Mouse (Mus musculus): Measurements from ENCODE around the gene Ncdn. TPM values are rescaled to one million over a fixed set of nuclear protein-coding genes. Genes with fewer than 3 reads are reported as not detected.

Ncdn gene
- total and polyA plus RNA-seq, 3 experiments = 10.3 to 89.1 (median 16.9) TPM

DNA sequence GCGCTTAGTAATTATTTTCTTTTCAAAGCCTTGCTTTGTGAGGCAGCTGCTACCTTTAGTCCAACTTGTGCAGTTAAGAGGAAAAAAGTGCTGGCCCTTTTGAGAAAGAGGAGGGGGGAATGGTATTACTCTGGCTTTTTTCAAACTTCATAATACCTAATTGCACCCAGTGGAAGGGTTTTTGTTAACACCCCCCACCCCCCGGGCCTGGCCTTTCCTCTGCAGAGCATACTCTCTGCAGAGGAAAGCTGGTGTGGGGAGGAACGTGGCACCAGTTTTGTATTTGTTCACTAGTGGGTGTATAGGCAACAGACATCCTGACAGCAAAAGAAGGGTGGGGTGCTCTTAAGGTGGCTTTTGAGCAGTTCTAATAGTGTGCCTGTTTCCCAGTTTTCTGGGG lies 28.6 kb upstream of the Ncdn start:
- peaks cover 34% of the 10 kb centered on the region for H3K36me3 ChIP-seq (replicated peaks)
- no peaks in the 10 kb centered on the region for H3K9me3 ChIP-seq (replicated peaks)
- H3K4me1 ChIP-seq (ENCODE audit: insufficient read depth, low read depth, low read length) = no peaks in the 10 kb centered on the region
- ATAC-seq (ENCODE audit: extremely low read depth, insufficient number of reproducible peaks, low FRiP score, poor library complexity, severe bottlenecking) = no peak
- TF ChIP-seq CTCF (IDR thresholded peaks at IDR 0.05; ENCODE audit: low read depth, low read length) (no peak), TAL1 (conservative IDR thresholded peaks at IDR 0.05; ENCODE audit: low read depth, low read length) (no peak), GATA1 (IDR thresholded peaks at IDR 0.05; ENCODE audit: borderline replicate concordance, low read length) (no peak), GATA2 (IDR thresholded peaks at IDR 0.05; ENCODE audit: borderline replicate concordance, low read depth, low read length) (no peak), POLR2AphosphoS5 (IDR thresholded peaks at IDR 0.05; ENCODE audit: insufficient replicate concordance, low read depth, low read length) (no peak)
- H3K4me3 ChIP-seq (ENCODE audit: low read depth, low read length) = no peak overlapping the region
- H3K27me3 ChIP-seq (ENCODE audit: insufficient read depth, low read length) = no peaks in the 10 kb centered on the region
- DNase-seq (ENCODE audit: low spot score) = no peak

DNA sequence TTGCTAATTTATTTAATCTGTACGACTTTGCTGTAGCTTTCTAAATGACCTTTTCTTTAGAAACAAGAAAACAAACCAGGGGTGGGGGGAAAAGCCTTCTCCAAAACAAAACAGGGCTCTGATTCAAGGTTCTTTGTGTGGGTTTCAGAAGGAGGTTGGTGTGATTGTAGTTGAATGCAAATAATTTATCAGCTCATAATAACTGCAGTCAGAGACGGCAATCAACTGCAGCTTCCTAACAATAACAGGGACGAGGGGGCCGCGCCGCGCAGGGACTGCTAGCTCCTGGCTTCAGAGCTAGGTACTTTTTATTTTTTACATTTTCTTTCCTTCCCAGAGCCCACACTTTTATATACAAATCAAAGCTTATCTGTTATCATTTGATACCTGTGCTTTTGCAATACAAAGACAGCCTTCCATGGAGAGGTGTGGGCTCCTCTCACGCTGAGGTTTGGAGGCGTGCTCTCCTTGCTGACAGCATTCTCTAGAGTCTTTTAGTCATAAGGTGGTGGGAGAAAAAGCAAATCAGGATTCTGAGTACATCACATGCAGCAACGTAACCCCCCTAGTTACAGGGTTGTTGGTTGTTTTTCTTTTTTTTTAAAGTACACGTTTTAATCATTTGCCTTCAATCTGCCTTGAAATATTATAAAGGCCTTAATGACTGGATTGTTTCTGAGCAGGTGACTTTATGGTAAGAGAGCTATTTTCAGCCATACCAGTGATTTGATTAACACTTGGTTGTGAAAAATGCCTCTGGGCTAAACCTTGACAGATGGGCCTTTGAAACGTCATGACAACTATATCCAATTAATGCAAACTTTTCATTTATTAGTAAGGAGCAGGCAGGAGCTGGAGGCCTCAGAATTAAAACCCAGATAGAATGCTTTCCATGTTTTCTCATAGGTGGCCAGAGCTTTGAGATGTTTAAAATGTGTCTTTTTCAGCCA lies 26.9 kb upstream of the Ncdn start:
- H3K27me3 ChIP-seq (ENCODE audit: insufficient read depth, low read length) = no peaks in the 10 kb centered on the region
- H3K4me1 ChIP-seq (ENCODE audit: insufficient read depth, low read depth, low read length) = no peaks in the 10 kb centered on the region
- no peak for DNase-seq (ENCODE audit: low spot score)
- no peak overlapping the region for H3K4me3 ChIP-seq (ENCODE audit: low read depth, low read length)
- H3K9me3 ChIP-seq (replicated peaks) = no peaks in the 10 kb centered on the region
- H3K36me3 ChIP-seq (replicated peaks) = peaks cover 44% of the 10 kb centered on the region
- TF ChIP-seq TAL1 (conservative IDR thresholded peaks at IDR 0.05; ENCODE audit: low read depth, low read length) (no peak), POLR2AphosphoS5 (IDR thresholded peaks at IDR 0.05; ENCODE audit: insufficient replicate concordance, low read depth, low read length) (no peak), GATA2 (IDR thresholded peaks at IDR 0.05; ENCODE audit: borderline replicate concordance, low read depth, low read length) (no peak), GATA1 (IDR thresholded peaks at IDR 0.05; ENCODE audit: borderline replicate concordance, low read length) (no peak), CTCF (IDR thresholded peaks at IDR 0.05; ENCODE audit: low read depth, low read length) (no peak)
- no peak for ATAC-seq (ENCODE audit: extremely low read depth, insufficient number of reproducible peaks, low FRiP score, poor library complexity, severe bottlenecking)

- Histone ChIP-seq H3K36me3 (replicated peaks) (peaks cover 45% of the 10 kb centered on the region), H3K4me1 (ENCODE audit: insufficient read depth, low read depth, low read length) (peaks cover 5% of the 10 kb centered on the region; the same call in 1 of the 2 replicates), H3K4me3 (ENCODE audit: low read depth, low read length) (no peak overlapping the region), H3K9me3 (replicated peaks) (no peaks in the 10 kb centered on the region), H3K27me3 (ENCODE audit: insufficient read depth, low read length) (no peaks in the 10 kb centered on the region)
- ATAC-seq (ENCODE audit: extremely low read depth, insufficient number of reproducible peaks, low FRiP score, poor library complexity, severe bottlenecking) (no peak), DNase-seq (ENCODE audit: low spot score) (no peak)
- TF ChIP-seq TAL1 (conservative IDR thresholded peaks at IDR 0.05; ENCODE audit: low read depth, low read length) = no peak
Measured at GRCm38 (mm10) chr4:126779148-126779581, 25.9 kb upstream of the Ncdn start.

GRCm38 (mm10) chr4:126775182-126775581 lies 21.9 kb upstream of the Ncdn start:
- DNase-seq (ENCODE audit: low spot score) (no peak), ATAC-seq (ENCODE audit: extremely low read depth, insufficient number of reproducible peaks, low FRiP score, poor library complexity, severe bottlenecking) (no peak)
- TF ChIP-seq TAL1 (conservative IDR thresholded peaks at IDR 0.05; ENCODE audit: low read depth, low read length) (no peak), GATA2 (IDR thresholded peaks at IDR 0.05; ENCODE audit: borderline replicate concordance, low read depth, low read length) (no peak), POLR2AphosphoS5 (IDR thresholded peaks at IDR 0.05; ENCODE audit: insufficient replicate concordance, low read depth, low read length) (no peak), CTCF (IDR thresholded peaks at IDR 0.05; ENCODE audit: low read depth, low read length) (no peak), GATA1 (IDR thresholded peaks at IDR 0.05; ENCODE audit: borderline replicate concordance, low read length) (no peak)
- Histone ChIP-seq H3K9me3 (replicated peaks) (no peaks in the 10 kb centered on the region), H3K36me3 (replicated peaks) (peaks cover 38% of the 10 kb centered on the region), H3K4me1 (ENCODE audit: insufficient read depth, low read depth, low read length) (peaks cover 16% of the 10 kb centered on the region), H3K27me3 (ENCODE audit: insufficient read depth, low read length) (no peaks in the 10 kb centered on the region), H3K4me3 (ENCODE audit: low read depth, low read length) (no peak overlapping the region)

DNA sequence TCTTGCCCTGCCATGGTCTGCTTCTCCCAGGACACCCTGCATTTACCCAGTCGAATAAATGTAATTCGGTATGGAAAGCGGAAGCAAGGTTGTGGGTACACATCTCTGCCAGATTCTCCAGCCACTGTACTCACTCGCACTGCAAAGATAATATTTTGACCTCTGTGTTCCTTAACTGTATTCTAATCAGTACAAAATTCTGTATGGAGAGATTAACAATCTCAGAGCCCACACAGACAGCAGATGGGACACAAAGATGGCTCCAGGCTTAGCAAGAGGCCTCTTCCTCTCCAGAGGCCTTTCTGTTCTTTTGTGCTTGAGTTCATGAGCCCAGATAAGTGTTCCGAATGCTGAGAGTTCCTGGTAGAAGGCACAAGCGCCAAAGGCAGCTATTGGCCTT lies 20.6 kb upstream of the Ncdn start:
- Histone ChIP-seq H3K9me3 (replicated peaks) (no peaks in the 10 kb centered on the region), H3K27me3 (ENCODE audit: insufficient read depth, low read length) (no peaks in the 10 kb centered on the region), H3K36me3 (replicated peaks) (peaks cover 49% of the 10 kb centered on the region), H3K4me3 (ENCODE audit: low read depth, low read length) (no peak overlapping the region), H3K4me1 (ENCODE audit: insufficient read depth, low read depth, low read length) (peaks cover 23% of the 10 kb centered on the region)
- no peak for TF ChIP-seq CTCF (IDR thresholded peaks at IDR 0.05; ENCODE audit: low read depth, low read length)
- TF ChIP-seq TAL1 (conservative IDR thresholded peaks at IDR 0.05; ENCODE audit: low read depth, low read length) = no peak
- TF ChIP-seq POLR2AphosphoS5 (IDR thresholded peaks at IDR 0.05; ENCODE audit: insufficient replicate concordance, low read depth, low read length) = no peak
- no peak for TF ChIP-seq GATA2 (IDR thresholded peaks at IDR 0.05; ENCODE audit: borderline replicate concordance, low read depth, low read length)
- no peak for TF ChIP-seq GATA1 (IDR thresholded peaks at IDR 0.05; ENCODE audit: borderline replicate concordance, low read length)
- DNase-seq (ENCODE audit: low spot score) = no peak
- no peak for ATAC-seq (ENCODE audit: extremely low read depth, insufficient number of reproducible peaks, low FRiP score, poor library complexity, severe bottlenecking)

DNA sequence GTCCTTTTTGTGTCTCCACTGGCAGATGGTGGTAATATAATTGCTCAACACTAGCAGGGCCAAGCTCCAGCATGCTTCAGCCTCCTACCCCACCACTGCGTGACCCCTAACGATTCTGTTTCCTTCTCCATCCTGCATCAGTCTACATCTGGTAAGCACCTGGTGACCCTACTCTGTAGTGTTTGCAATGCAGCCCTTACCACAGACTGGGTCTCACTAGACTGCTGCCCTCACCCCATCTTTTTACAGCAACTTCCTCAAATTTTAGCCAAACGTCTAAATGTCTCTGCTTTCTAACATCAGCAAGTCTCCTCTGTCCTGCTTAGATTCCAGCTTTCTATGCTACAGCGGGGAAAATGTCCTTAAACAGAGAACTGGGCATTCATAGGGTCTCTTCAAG lies 17.6 kb upstream of the Ncdn start:
- ATAC-seq (ENCODE audit: extremely low read depth, insufficient number of reproducible peaks, low FRiP score, poor library complexity, severe bottlenecking) (no peak), DNase-seq (ENCODE audit: low spot score) (no peak)
- Histone ChIP-seq H3K4me3 (ENCODE audit: low read depth, low read length) (no peak overlapping the region), H3K36me3 (replicated peaks) (peaks cover 38% of the 10 kb centered on the region), H3K27me3 (ENCODE audit: insufficient read depth, low read length) (no peaks in the 10 kb centered on the region), H3K4me1 (ENCODE audit: insufficient read depth, low read depth, low read length) (peaks cover 23% of the 10 kb centered on the region), H3K9me3 (replicated peaks) (no peaks in the 10 kb centered on the region)
- TF ChIP-seq GATA1 (IDR thresholded peaks at IDR 0.05; ENCODE audit: borderline replicate concordance, low read length) (no peak), POLR2AphosphoS5 (IDR thresholded peaks at IDR 0.05; ENCODE audit: insufficient replicate concordance, low read depth, low read length) (no peak), CTCF (IDR thresholded peaks at IDR 0.05; ENCODE audit: low read depth, low read length) (no peak), TAL1 (conservative IDR thresholded peaks at IDR 0.05; ENCODE audit: low read depth, low read length) (no peak), GATA2 (IDR thresholded peaks at IDR 0.05; ENCODE audit: borderline replicate concordance, low read depth, low read length) (no peak)
